Mouse (Mus musculus) ovary, postnatal 10 days (tissue): ENCODE results near the gene Med18.
"Not testable (repeated sequence)": the region's sequence is repeated elsewhere in the genome, so short reads cannot be mapped to it uniquely, and the experiment has no call there.

Experiments used
- DNase-seq: peaks from one replicate; pipeline ENCODE4 v3.0.0; 2022; ENCODE audit warnings: low spot score

Gene Med18

DNA sequence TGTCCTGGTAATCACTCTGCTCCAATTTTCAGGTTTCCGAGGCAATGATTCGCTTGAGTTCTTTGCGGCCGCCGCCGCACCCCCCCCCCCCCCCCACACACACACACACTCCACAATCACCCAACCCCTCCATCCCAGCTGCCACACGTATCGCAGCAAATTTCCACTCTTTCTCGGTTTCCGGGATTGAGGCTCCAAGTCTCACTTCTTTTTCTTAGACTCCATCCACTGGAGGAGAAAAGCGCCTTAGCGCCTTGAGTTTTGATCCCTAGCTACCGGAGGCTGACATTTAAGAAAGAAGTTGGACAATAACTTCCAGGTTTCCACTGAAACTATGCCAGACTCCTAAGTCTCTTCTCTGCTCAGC, 42.2 kb downstream of the Med18 start:
- no peak for DNase-seq

DNA sequence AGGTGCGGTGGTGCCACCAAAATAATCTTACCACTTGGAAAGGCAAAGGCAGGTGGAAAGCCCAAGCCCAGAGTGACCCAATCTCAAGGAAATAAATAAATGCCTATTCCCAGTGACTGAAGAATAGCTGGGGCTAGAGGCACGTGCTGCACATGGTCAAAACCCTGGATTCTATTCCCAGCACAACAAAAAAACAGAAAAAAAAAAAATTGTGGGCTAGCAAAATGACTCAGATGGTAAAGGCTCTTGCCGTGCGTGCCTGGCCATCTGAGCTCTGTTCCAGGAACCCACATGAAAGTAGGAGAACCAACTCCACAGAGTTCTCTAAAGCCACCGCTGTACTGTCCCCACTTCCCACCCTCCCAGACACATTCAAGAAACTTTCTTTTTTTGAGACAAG, 43.2 kb downstream of the Med18 start:
- DNase-seq: no peak

DNA sequence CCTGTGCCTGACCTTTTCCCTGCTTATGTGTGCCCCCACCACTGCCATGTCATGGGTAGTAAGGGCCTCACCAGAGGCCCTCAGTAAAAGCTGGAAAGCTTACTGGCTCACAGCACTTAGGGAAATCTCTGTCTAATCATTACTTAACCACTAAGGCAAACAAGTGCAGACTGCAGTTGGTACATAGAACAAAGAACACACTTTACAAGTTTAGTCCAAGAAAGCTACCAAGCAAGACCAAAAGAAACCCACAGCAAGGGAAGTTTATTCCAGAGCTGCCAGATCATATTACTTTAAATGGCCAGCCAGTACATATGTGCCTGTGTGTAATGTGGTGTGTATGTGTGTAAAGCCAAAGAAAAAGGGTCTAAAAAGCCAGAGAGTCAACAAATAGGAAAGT, 47.8 kb downstream of the Med18 start:
- no peak for DNase-seq

DNA sequence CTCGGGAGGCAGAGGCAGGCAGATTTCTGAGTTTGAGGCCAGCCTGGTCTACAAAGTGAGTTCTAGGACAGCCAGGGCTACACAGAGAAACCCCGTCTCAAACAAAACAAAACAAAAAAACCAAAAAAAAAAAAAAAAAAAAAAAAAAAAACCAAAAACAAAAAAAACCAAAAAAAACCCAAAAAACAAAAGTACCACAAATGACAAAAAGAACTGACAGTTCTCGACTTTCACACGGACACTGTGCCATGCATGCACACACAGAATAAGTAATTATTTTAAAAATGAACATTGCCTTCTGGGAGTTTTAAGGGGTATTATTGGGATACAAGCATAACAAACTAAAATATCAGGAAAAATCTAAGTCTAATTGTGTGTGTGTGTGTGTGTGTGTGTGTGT, 50.5 kb downstream of the Med18 start:
- not testable (repeated sequence) for DNase-seq

DNA sequence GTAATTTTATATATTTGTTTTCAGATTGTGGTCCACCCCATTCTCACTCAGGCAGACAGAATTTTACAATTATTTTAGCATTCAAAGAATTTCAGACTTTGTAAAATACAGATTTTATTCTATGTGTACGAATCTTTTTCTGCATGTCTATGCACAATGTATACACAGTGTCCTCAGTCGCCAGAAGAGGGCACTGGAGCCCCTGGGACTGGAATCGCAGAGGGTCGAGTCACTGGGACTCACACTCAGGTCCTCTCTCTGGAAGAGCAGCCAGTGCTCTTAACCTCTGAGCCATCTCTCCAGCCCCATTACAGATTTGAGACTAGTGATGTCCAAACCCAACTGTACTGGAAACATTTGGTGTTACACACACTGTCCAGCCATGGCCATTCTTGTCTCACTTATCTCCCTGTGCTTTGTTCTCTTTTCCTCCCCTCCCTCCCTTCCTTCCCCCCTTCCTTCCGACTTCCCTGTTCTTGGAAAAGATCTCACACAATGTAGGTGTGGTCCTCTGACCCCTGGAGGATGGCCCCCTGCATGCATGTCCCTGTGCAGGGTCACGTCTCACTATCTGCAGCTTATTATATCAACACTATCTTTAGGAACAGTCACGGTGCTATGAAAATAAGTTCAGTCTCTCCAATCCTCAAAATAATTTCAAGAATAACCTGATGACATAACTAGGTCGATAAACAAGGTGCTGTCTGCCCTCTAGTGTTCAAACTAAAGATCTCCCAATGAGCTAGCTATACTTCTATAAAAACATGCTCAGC, 52.2 kb downstream of the Med18 start:
- DNase-seq: no peak

DNA sequence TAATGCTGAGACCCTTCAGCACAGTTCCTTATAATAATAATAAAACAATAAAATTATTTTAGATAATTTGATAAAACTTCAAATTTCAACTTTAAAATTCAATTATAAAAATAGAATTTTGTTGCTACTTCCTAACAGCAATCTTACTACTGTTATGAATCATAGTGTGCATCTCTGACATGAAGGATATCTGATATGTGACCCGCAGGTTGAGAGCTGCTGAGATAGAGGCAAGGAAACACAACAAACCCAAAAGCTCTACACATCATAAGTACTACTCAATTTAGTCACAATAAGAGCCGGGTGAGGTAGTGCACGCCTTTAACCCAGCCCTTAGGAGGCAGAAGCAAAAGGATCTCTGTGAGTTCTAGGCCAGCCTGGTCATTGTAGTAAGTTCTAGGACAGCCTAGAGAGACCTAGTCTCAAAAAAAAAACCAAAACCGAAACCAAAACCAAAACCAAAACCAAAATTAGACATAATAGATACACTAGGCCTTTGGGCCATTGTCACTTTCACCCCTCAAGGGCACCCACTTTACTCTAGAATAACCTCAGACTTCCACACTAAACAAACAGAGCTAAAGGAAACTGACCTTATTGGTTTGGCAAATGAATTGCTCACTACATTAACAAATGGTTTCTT, 54.0 kb downstream of the Med18 start:
- no peak for DNase-seq
